Mouse (Mus musculus) c-Kit-positive CD71-positive TER-119-negative erythroid progenitor cells, embryonic 14.5 days (primary cell): ENCODE measurements at regions not wholly inside any gene's neighbourhood (a gene's known extent, or its start where the extent isn't known, plus 50 kb on each side); places are given as distances from the start of the nearest gene placed in this dataset.

Experiments
- DNase-seq: peaks from one replicate; pipeline ENCODE4 v3.0.0-alpha.2; 2013; ENCODE audit warnings: low read depth

DNA sequence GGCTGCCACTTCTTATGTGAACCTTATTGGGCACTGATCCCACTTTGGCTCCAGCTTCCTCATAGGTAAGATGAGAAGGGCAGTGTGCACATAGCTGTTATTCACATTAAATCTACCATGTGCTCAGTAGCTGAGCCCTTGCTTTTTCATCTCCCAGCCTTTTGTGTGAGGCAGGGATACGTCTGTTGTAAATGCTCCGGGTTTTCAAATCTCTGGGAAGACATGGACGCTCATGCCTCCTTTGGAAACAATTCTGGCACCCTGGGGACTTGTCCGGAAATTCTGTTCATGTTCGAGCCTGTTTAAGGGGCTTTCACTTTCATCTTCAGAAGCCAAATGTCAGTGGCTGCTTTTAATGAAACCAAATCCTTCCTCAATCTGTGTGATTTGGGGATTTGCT, 312.7 kb downstream of the Bcl11a start:
- no peak for DNase-seq

DNA sequence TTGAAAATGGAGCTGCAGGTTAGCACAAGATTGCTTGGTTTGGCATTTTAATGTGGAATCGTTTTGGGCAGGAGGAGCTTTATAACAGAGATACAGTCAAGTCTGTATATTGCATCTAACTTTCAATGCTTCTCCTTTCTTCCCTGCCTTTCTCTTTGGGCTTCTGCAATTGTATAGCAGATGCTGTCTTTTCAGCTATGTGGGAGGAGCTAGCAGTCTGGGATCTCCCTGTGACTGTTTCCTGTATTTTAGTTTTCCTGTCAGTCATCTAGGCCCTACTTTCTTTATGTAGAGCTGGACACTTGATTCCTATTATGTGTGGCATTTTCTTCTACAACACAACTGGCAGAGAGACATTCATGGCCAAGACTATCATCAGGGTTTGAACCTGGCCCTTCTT, 313.5 kb downstream of the Bcl11a start:
- DNase-seq, result no peak

DNA sequence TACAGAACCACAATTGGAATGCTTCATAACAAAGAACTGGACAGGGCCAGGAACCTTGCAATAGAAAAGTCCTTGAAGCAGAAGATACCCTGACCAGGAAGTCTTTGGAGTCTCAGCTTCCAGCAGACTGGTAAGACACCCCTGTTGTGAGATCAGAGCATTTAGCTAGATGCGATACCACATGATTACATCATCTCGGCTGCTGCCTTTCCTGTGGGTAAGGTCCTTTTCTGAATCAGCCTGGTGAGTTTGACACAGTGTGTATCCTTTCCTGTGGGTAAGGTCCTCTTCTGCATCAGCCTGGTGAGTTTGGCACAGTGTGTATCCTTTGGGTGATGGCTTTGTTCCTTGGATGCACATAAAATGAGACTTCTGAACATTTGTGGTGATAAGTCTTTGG, 317.6 kb downstream of the Bcl11a start:
- DNase-seq, result no peak

DNA sequence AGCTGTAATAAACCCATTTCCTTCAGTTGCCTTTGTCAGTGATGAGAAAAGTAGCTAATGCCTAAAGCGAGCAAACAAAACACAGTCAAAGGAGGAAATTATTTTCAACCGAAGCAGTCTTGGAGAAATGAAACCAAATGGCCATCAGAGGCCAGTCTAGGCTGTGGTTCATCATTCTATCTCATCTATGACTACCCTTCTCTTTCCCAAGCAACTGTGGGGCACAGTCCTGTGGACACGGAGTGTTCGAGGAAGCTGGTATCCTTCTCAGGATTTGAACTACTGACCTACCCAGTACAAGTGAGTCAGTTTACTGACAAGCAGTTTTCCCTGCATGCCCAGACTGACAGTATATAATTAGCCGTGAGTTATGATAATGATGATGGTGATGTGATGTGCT, 319.1 kb downstream of the Bcl11a start:
- no peak for DNase-seq

DNA sequence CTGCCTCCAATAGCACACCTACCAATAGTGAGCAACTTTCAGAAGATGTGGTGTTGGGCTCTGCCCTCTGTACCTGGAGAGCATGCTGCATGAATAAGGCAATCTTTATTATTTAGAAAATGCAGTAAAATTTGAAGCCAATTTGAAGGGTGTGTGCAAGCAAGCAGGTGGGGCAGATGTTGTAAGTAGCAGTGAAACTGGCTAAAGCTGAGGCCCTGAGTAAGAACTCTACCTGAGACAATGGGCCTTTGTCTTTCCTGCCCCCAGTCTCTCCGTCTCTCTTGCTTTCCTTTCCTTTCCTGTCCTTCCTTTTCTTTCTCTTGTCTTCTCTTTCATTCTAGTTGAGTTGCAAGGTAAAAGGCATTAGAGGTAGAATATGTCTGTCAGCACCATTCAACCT, 319.9 kb downstream of the Bcl11a start:
- no peak for DNase-seq

DNA sequence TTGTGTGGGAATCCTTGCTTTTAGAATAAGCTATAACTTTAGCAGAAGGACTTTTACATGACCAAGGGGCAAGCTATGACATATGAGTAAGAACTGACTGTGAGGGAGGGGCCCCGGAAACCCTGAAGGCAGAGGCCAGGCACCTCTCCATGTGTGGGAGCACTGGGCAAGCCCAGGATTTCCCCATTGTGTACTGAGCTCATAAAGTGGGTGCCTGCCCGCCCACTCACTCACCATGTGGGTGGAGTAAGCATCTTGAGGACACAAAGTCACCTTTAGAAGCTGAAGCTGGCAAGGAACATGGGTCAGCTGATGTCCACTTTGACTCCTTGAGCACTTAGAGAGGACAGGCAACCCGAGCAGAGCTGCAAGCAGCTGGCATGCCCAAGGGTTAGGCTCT, 323.3 kb downstream of the Bcl11a start:
- no peak for DNase-seq

DNA sequence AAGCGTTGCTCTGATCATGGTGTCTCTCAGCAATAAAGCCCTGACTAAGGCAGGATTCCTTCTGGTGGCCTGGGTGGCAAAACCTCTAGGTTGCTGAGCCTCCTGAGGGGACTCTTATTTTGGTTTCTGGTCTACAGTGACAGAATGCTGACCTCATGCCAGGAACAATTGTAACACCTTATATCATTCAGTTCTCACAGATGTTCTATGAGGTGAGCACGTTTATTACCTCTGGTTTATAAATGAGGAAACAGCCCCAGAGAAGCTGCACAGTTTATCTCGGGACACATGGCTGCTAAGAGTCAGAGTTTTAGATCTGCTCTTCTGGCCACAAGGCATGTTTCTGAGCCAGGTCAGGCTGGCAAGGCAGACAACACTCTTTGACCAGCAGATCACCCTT, 324.3 kb downstream of the Bcl11a start:
- no peak for DNase-seq

DNA sequence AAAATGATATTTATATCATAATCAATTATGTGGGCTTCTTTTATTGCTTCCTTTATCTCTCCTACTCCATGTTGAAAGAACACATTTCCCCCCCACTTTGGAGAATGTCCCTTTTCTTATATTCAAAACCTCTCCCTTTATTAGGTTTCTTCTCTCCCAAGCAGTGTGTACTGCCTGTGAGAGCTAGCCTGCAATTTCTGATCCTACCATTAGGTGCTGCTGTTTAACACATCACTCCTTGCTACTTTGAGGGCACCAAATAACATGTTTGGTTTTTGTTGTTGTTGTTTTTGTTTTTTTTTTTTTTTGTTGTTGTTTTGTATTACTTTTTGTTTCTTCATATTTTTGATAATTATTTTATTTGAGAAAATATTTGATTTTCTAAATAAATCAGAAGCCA, 336.9 kb downstream of the Bcl11a start:
- DNase-seq, result peak; percentile 15

DNA sequence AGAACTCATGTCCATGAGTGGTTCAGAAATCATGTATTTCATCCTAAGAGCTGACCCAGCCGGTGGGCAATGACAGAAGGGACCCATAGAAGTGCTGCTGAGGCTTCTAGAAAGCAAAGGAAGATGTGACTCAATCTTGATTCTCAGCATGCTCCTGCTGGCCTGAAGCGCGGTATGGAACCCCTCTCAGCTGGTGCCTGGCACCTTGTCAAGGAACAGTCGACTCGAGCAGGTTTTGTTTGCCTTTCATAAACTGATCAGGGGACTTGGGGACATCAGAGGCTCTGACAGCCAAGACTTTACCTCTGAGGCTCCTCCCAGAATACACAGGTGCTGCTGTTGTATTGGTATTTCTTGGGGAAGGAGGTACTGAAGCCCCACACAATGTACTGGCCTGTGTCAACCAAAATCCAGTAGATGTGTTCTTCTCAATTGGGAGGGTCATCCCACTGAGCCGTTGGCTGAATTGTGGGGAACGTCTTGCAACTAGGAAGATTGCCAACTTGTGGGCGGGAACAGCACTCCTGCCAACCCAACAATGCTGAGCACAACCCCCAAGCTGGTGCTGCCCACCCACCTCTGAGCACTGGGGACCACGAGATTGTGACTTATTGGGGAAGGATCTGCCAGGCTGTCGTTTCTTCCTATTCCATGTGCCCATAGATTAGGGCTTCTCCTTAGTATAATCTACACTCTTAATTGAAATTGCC, 344.4 kb downstream of the Bcl11a start:
- DNase-seq, result no peak

DNA sequence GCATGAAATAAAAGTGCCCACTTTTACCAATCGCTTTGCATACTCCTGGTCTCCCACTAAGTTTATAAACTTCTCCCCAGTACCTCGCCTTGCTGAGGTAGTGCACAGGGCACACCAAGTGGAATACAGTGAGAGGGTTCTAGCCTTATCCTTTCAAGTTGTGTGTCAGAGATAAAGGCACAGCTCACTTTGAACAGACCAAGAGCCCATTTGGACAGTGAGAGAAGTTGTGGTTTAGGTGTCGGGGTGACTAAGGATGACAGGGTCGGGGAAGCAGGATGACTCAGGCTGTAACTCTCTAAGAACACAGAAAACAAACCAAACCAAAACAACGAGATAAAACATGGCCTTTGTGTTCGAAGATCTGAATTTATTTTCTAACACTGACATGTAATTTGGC, 345.4 kb downstream of the Bcl11a start:
- no peak for DNase-seq

DNA sequence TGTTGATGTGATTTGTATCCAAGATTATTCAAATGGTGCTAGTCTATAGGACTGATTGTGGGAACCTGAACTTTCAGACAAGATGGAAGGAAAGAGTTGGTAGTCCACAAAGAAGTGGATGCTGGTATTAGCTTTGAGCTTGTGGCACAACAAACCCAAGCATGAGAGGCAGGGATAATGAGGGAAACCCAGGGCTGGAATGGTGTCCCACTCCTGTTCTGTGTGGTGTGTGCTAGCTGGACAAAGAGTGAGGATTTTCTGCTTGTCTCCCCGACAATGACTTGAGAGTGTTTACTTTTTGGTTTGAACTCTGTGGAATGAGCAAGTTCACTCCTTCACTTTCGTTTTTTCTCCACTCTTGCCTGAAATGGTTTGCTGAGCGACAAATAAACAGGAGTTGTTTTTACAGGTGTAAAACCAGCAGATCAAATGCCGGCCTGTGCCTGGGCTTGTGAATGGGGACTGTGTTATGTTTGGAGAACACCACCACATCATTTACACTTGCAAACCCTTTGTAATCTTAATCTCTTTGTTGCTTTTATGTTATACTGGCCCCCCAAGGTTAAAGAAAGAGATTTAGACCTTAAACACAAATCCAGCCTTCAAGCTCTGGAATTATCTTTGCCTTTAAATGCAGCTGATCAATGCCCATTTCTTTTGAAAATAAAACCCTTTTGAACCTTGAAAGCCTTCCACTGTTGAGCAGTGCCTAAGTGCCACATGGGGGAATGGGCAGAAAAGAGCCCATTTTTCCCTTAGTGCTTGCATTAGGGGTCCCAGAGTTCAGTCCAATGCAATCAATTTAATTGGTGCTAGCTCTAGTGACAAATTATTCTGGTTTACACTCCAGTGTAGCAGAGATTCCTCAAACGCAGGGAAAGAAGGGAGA, 349.4 kb downstream of the Bcl11a start:
- no peak for DNase-seq

DNA sequence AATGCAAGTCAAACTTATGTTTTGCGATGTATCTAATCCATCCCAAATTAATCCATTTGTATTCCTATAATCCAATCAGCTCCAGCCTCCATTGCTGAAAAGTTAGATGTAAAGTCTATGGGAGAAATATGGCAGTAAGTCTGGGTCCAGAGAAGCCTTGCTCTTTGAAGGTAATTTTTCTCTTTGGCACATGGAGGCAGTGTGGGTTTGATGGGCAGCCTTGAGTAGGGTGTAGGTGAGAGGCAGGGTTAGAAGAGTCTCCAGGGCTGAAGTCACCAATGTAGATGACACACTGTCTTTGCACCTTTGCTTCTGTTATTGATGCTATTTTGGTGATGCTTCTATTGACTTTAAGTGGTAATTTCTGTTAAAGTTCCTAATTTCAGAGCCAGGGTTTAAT, 370.8 kb downstream of the Bcl11a start:
- no peak for DNase-seq

DNA sequence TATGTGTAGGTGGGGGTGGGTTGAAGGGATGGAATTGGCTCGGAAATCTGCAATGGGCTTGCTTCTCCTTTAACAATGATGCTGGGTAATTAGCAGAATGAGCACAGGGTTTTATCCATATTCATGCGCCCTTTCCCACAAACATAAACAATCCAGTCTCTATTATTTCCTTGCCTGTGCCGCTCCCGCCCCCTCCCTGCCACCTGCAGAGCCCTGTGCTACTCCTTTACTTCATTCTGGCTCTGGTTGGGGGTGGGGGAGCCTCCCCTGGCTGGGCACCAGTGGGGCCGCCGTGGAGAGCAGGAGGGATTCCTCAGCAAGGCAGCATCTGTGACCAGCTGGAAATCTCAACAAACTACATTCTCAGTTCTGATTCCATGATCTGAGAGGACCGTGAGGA, 374.4 kb downstream of the Bcl11a start:
- DNase-seq, result no peak

DNA sequence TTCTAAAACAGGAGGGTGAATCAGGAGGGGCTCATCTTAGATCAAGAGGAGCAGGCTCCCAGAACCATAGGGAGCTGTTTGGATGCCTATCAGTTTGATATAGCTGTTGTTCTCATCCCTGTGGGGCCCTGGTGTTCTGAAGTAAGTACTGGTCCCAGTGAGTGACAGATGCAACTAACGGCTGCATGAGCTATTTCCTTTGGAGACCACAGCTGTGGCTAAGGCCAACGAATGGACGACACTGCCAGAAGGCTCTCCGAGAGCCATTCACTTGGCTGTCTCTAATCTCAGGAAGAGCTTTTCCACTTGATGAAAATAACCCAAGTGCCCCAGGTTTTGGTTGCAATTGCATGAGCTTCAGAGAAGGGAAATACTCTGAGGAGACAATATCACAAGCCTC, 386.8 kb downstream of the Bcl11a start:
- DNase-seq, result no peak

DNA sequence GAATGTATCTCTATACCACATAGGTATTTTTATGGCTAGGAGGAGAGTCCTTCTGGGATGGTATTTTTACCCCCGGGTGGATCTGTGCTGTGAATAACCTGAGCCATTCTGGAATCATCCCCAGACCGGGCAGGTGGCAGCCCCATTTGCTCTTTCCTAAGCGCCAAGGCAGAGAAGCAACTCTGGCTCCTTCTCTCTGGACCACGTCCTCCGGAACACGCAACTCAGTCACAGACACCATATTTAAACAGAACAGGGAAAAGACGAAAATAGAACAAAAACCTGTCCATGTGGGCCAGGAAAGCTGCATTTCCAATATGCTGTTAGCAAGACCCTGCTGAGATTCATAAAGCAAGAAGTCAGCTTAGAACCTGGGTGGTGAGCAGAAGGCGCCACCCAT, 389.6 kb downstream of the Bcl11a start:
- no peak for DNase-seq

DNA sequence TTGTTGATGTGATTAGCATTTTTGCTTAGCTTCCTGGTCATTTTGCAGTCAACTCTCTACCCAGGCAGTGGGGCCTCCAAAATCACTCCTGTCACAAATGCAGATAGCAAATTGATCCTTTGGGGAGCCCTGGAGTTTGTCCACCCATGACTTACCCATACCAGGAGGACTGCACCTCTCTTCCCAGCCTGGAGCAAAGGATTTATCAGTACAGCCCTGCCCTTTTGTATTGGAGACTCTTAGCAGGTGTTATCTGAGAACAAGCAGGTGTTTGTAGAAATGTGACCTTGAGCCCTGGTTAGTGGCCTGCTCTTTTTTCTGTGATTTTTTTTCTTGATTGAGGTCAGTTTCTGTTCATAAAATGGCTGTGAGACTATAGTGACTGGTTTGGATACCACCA, 392.6 kb downstream of the Bcl11a start:
- no peak for DNase-seq

DNA sequence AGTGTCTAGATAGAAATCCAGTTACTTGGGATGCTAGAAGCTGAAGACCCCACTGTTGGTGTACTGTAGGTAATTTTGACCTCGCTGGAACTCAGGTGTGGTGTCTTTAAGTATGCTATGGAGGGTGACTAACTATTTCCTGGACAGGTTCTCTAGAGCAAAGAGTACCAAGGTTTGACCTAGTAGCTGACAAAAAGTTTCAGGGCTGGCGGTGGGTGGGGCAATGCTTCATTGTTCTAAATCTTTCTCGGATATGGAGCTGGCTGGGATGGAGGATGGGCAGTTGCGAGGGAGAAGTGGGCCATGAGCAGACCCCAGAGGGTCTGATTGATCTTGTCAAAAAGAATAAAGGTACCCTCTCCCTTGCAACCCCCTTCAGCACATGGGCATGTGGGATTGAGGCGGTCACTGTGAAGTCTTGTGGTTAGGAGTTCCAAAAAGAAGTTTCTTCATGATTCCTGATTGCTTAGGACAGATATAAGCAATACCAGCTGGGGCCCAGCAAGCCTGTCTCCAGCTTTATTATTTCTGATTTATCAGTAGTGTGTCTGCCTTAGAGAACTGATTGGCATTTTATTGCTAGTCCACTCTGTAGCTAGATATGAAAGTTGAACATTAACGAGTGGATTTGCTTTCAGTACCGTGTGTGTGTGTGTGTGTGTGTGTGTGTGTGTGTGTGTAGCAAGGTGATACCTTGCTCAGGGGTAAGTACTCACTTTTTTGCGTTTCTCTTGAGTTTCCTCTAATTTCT, 394.9 kb downstream of the Bcl11a start:
- no peak for DNase-seq

DNA sequence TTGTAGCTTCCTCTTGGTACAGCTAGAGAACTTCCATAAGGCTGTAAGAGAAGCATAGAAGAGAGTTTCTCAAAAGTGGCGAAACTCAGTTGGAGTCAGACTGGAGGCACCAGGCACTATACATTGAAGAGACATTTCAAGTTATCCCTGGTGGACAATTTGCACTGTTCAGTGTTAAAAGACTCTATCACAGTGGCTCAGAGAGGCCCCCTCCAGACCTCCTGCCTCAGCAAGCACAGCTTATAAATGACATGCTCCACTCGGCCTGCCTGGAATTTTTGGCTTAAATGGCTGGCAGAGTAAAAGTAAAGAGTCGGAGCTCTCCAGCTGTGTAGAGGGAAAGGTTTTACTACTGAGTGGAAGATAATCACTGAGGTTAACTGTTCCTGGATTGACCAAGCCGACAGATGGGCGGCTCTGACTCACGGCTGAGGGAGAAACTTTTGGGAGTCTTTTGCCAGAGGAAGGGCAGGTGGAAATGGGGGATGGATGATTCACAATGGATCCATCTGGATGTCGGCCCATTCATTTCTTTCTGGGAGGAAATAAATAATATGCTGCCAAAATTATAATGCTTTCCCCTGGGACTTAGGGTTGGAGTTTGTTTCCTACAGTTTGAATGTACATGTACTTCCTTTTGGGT, 395.6 kb downstream of the Bcl11a start:
- DNase-seq, result no peak

DNA sequence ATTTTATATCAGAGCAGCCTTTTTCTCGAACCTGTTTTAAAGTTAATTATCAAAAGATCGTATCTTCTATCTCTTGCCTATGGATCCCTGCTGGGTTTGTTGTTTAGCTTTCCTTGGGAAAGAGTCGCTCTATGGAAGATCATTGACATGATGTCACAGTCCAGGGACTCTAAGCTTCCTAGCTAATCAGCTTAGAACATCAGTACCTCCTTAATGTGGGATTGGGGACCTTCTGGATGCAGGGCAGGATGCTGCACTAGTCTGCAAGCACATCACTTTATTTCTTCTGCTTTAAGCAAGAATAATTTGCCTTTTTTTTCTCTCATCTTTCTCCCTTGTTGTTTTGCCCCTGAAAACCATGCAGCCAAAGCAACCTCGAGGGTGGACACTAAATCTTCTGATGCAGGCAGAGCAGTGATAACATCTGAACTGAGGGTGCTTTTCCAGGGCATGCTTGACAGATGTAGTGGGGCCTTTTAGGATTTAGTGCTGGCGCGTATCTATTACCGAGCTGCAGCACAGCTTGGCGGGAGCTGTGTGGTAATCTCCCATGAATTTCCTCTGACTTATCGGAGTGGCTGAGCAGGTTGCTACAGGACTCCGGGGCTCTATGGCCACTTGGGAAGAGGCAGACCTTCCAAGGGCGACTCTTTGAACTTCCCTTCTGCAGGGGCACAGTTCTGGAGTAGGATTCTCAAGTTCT, 425.0 kb downstream of the Bcl11a start:
- DNase-seq, result no peak

DNA sequence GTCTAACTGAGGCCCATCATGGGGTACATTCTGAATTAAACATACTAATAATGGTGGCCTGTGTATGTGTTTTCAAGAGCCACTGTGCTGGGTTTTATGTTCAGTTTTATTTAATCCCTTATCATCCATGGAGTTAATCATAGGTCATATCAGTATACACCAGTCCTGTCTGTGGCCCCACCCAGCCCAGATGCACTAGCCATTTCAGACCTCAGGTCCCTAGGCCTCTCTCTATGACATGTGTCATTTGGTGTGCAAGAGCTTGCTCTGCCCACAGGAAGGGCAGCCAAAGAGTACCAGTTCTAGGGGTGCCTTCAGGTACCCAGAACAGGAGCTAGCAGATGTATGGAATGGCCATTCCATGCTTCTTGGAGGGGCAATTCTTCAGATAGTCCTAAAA, 437.7 kb downstream of the Bcl11a start:
- no peak for DNase-seq

DNA sequence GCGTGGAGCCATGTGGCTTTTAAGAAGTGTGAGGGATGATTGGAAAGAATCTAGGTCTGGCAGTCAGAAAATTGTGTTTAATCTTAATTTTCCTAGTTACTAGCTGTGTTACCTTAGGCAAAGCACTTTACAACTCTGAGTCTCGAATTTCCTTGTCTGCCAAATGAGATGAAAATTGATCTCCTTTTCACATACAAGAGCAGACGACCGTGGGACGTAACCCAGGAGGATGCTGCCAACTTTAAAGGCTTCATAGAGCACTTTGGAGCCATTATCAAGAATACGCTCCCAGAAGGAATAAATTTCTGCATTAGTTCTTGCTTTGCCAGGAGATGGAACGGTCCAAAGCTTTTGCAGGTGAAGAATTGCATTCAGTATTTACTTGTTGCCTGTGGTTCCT, 457.6 kb downstream of the Bcl11a start:
- no peak for DNase-seq

DNA sequence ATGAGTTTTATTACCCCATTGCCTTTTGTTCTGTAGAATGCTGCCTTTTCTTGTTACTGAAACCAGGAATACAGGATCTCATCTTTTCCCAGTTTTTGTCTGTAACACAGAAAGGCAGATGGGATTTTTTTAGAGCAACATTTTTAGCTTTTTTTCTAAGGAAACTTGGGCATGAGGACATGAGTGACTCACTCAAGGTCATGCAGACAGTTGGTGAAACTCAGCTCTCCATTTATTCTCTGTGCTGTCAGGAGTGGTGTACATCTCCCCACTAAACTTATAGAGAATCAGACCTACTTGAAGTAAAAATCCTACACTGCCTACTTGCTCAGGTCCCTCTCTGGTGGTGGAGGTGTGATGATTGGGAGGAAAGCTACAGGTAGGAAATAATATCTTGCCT, 459.9 kb downstream of the Bcl11a start:
- DNase-seq, result no peak
